Mouse (Mus musculus): ENCODE measurements around the gene Evi2b. TPM values are rescaled to one million over a fixed set of nuclear protein-coding genes. Genes with fewer than 3 reads are reported as not detected.

The Evi2b gene
- total and polyA plus RNA-seq, 3 experiments: 12.0 to 105 (median 40.5) TPM

- dilution Hi-C loops (cut with MboI; ENCODE audit: extremely low pct_ligation_motif_present, extremely low pct_unique_long_range_greater_than_20kb, low sequenced_read_pairs): no loop called here
- peaks cover 4 to 25% of the 10 kb centered on the region in 2 experiments for H3K36me3 ChIP-seq (replicated peaks in 1 of 2; ENCODE audit: control insufficient read depth in 1 of 2, insufficient read depth in 1 of 2, low read length in 1 of 2)
- TF ChIP-seq JUN (IDR thresholded peaks at IDR 0.05; ENCODE audit: insufficient read depth, low read depth, low read length): no peak
- TF ChIP-seq MEF2A (IDR thresholded peaks at IDR 0.05; ENCODE audit: borderline replicate concordance, low read depth, low read length): no peak
- no peak for TF ChIP-seq PAX5 (IDR thresholded peaks at IDR 0.05; ENCODE audit: low read length)
- TF ChIP-seq ETS1 (conservative IDR thresholded peaks at IDR 0.05; ENCODE audit: low read depth, low read length): no peak
- no peak for TF ChIP-seq NRF1 (IDR thresholded peaks at IDR 0.05; ENCODE audit: low read depth, low read length)
- no peak for TF ChIP-seq GABPA (IDR thresholded peaks at IDR 0.05; ENCODE audit: insufficient replicate concordance, low read depth, low read length)
- TF ChIP-seq USF1 (IDR thresholded peaks at IDR 0.05; ENCODE audit: low read depth, low read length): no peak
- no peak for TF ChIP-seq SIN3A (IDR thresholded peaks at IDR 0.05; ENCODE audit: low read length)
- TF ChIP-seq RAD21 (IDR thresholded peaks at IDR 0.05; ENCODE audit: low read depth, low read length): no peak
- no peak for TF ChIP-seq CHD1 (IDR thresholded peaks at IDR 0.05; ENCODE audit: low read depth, low read length)
- TF ChIP-seq CHD2 (IDR thresholded peaks at IDR 0.05; ENCODE audit: low read length): no peak
- no peak for TF ChIP-seq ZC3H11A (IDR thresholded peaks at IDR 0.05; ENCODE audit: low read depth, low read length)
- no peak for TF ChIP-seq SMC3 (IDR thresholded peaks at IDR 0.05; ENCODE audit: low read depth, low read length)
- TF ChIP-seq POLR2AphosphoS2 (IDR thresholded peaks at IDR 0.05; ENCODE audit: low read depth, low read length): no peak
These were observed 40.2 kb downstream of the Evi2b start for GRCm38 (mm10) chr11:79483392-79483791.

GRCm38 (mm10) chr11:79468097-79468496 lies 55.5 kb downstream of the Evi2b start:
- in situ Hi-C loops (cut with MboI; ENCODE audit: low pct_ligation_motif_present, low pct_unique_long_range_greater_than_20kb, low sequenced_read_pairs): no loop called here
- Histone ChIP-seq H3K27me3 (replicated peaks) (no peaks in the 10 kb centered on the region), H3K4me1 (ENCODE audit: control insufficient read depth in 1 of 2, insufficient read depth in 2 of 2) (no peaks in the 10 kb centered on the region), H3K9me3 (replicated peaks; ENCODE audit: low read length) (no peaks in the 10 kb centered on the region), H3K4me3 (replicated peaks in 1 of 3; ENCODE audit: low read depth in 2 of 3, low read length in 2 of 3, poor library complexity in 1 of 3) (no peak overlapping the region), H3K36me3 (replicated peaks in 1 of 2; ENCODE audit: control insufficient read depth in 1 of 2, insufficient read depth in 1 of 2, low read length in 1 of 2) (peaks cover 13 to 52% of the 10 kb centered on the region in 2 experiments), H3K79me2 (replicated peaks; ENCODE audit: control insufficient read depth, extremely low read depth, insufficient read depth, poor library complexity, severe bottlenecking) (no peaks in the 10 kb centered on the region), H3K4me2 (ENCODE audit: insufficient read depth, low read depth, poor library complexity, severe bottlenecking) (no peak overlapping the region), H3K27ac (ENCODE audit: insufficient read depth, low read depth) (no peak overlapping the region), H3K9ac (ENCODE audit: insufficient read depth, low read depth) (no peak overlapping the region)
- dilution Hi-C loops (cut with MboI; ENCODE audit: extremely low pct_ligation_motif_present, extremely low pct_unique_long_range_greater_than_20kb, low sequenced_read_pairs): no loop called here
- DNase-seq (ENCODE audit: extremely low read depth): no peak
- TF ChIP-seq CHD2 (IDR thresholded peaks at IDR 0.05; ENCODE audit: low read length) (no peak), USF2 (conservative IDR thresholded peaks at IDR 0.05; ENCODE audit: low read depth, low read length) (no peak), ELF1 (IDR thresholded peaks at IDR 0.05; ENCODE audit: low read depth, low read length) (no peak), TBP (conservative IDR thresholded peaks at IDR 0.05; ENCODE audit: low read depth, low read length) (no peak), RAD21 (IDR thresholded peaks at IDR 0.05; ENCODE audit: low read depth, low read length) (no peak), ZNF384 (IDR thresholded peaks at IDR 0.05; ENCODE audit: low read depth, low read length) (no peak), MAFK (IDR thresholded peaks at IDR 0.05; ENCODE audit: insufficient replicate concordance, low read length) (no peak), NRF1 (IDR thresholded peaks at IDR 0.05; ENCODE audit: low read depth, low read length) (no peak), PAX5 (IDR thresholded peaks at IDR 0.05; ENCODE audit: low read length) (no peak), EP300 (IDR thresholded peaks at IDR 0.05; ENCODE audit: low read length) (no peak)

More at GRCm38 (mm10) chr11:79483392-79483791, 40.2 kb downstream of the Evi2b start:
- no peaks in the 10 kb centered on the region for H3K27me3 ChIP-seq (replicated peaks)
- 0 out of 2 replicates have a peak overlapping the region, but pooled peaks have one; percentile 41 for H3K9ac ChIP-seq (ENCODE audit: insufficient read depth, low read depth)
- H3K79me2 ChIP-seq (replicated peaks; ENCODE audit: control insufficient read depth, extremely low read depth, insufficient read depth, poor library complexity, severe bottlenecking): no peaks in the 10 kb centered on the region
- no peak overlapping the region for H3K4me3 ChIP-seq (replicated peaks in 1 of 3; ENCODE audit: low read depth in 2 of 3, low read length in 2 of 3, poor library complexity in 1 of 3)
- no peaks in the 10 kb centered on the region for H3K9me3 ChIP-seq (replicated peaks; ENCODE audit: low read length)
- peak overlapping the region; percentile 50; the same call in 1 of the 2 replicates for H3K27ac ChIP-seq (ENCODE audit: insufficient read depth, low read depth)
- in situ Hi-C loops (cut with MboI; ENCODE audit: low pct_ligation_motif_present, low pct_unique_long_range_greater_than_20kb, low sequenced_read_pairs): no loop called here
- H3K4me1 ChIP-seq (ENCODE audit: control insufficient read depth in 1 of 2, insufficient read depth in 2 of 2): peaks cover 11 to 43% of the 10 kb centered on the region in 2 experiments
- H3K4me2 ChIP-seq (ENCODE audit: insufficient read depth, low read depth, poor library complexity, severe bottlenecking): peak overlapping the region; percentile 61; the same call in 1 of the 2 replicates
- DNase-seq (ENCODE audit: extremely low read depth): no peak

Other genes with a start within 250 kb of the Evi2b start
- not detected in 2 replicates for gene Gm9964, start 226.9 kb downstream of the Evi2b start, total RNA-seq (2012; rRNA removed)
- gene Gm9964, start 226.9 kb downstream of the Evi2b start, total RNA-seq (2014; rRNA removed): not detected in 2 replicates
- not detected in 2 replicates for gene Gm9964, start 226.9 kb downstream of the Evi2b start, polyA plus RNA-seq (2012; ENCODE audit: insufficient read length, low read depth)
- gene Nf1, start 184.1 kb downstream of the Evi2b start, total RNA-seq (2012; rRNA removed): 11.2 and 12.4 TPM in 2 replicates
- gene Nf1, start 184.1 kb downstream of the Evi2b start, total RNA-seq (2014; rRNA removed): 7.3 and 8.2 TPM in 2 replicates
- gene Nf1, start 184.1 kb downstream of the Evi2b start, polyA plus RNA-seq (2012; ENCODE audit: insufficient read length, low read depth): 15.2 and 19.5 TPM in 2 replicates
- gene Omg, start 19.7 kb downstream of the Evi2b start, total RNA-seq (2012; rRNA removed): 0.13 TPM in 2 replicates
- gene Omg, start 19.7 kb downstream of the Evi2b start, total RNA-seq (2014; rRNA removed): 0.09 TPM in 1 of 2 replicates, not detected in the other
- 0.17 TPM in 1 of 2 replicates, not detected in the other for gene Omg, start 19.7 kb downstream of the Evi2b start, polyA plus RNA-seq (2012; ENCODE audit: insufficient read length, low read depth)
- 1.0 and 1.2 TPM in 2 replicates for gene Evi2, start 6.8 kb upstream of the Evi2b start, total RNA-seq (2012; rRNA removed)
- 2.8 and 3.8 TPM in 2 replicates for gene Evi2, start 6.8 kb upstream of the Evi2b start, total RNA-seq (2014; rRNA removed)
- 2.9 and 6.2 TPM in 2 replicates for gene Evi2, start 6.8 kb upstream of the Evi2b start, polyA plus RNA-seq (2012; ENCODE audit: insufficient read length, low read depth)
- gene Evi2a, start 6.8 kb upstream of the Evi2b start, total RNA-seq (2012; rRNA removed): 87.4 and 137 TPM in 2 replicates
- gene Evi2a, start 6.8 kb upstream of the Evi2b start, total RNA-seq (2014; rRNA removed): 164 and 165 TPM in 2 replicates
- 138 and 140 TPM in 2 replicates for gene Evi2a, start 6.8 kb upstream of the Evi2b start, polyA plus RNA-seq (2012; ENCODE audit: insufficient read length, low read depth)
- gene Rab11fip4, start 67.5 kb upstream of the Evi2b start, total RNA-seq (2012; rRNA removed): 41.6 and 49.7 TPM in 2 replicates
- 11.3 and 13.2 TPM in 2 replicates for gene Rab11fip4, start 67.5 kb upstream of the Evi2b start, total RNA-seq (2014; rRNA removed)
- 26.6 and 27.2 TPM in 2 replicates for gene Rab11fip4, start 67.5 kb upstream of the Evi2b start, polyA plus RNA-seq (2012; ENCODE audit: insufficient read length, low read depth)

Measured in CH12.LX (cell line).